Comparison of ENCODE assay signal across 14 mouse cellular contexts in the genomic region with DNA sequence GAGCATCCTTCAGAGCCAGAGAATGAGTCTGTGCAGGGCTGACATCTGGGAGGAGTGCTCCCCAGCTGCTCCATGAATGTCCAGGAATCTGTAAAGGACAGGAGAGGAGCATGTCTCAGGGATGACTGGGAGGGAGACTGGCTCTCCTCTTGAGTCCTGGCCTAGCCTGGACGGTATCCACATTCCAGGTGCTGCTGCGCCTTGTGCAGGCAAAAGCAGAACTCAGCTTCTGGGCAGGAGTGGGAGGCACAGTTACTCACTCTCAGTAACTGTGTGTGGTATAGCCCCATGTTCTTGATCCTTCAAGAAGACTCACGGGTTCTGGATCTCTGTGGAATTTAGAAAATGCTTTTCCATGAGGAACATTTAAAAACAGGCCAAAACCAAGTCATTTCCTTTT. TPM values are rescaled to one million over a fixed set of nuclear protein-coding genes. Genes with fewer than 3 reads are reported as not detected.
DNase-seq lines count a peak whose midpoint lies in the region; ATAC-seq lines count a peak whose summit lies in the region.
"Had no signal": no experiment of that assay in that cellular context is flagged by ENCODE, and none has a peak within 500 bp of the region (broad histone marks: within the 10 kb centered on the region; RNA-seq: fewer than 3 reads in every experiment).

No protein-coding gene starts in this region.

- H3K4me3 ChIP-seq in embryonic facial prominence, embryonic 13.5 days = no peak overlapping the region
- no peak overlapping the region for H3K4me3 ChIP-seq in embryonic facial prominence, embryonic 10.5 days
- H3K4me3 ChIP-seq in limb, embryonic 13.5 days = no peak overlapping the region
- H3K4me3 ChIP-seq in limb, embryonic 10.5 days = no peak overlapping the region
- no peak overlapping the region for H3K4me3 ChIP-seq in embryonic facial prominence, embryonic 14.5 days (ENCODE audit: low read depth, low read length)
- H3K4me3 ChIP-seq: heart, embryonic 12.5 days; limb, embryonic 12.5 days; lung, embryonic 15.5 days; midbrain, embryonic 10.5 days had no signal

- no peak for DNase-seq in embryonic facial prominence, embryonic 10.5 days (ENCODE audit: low spot score)
- DNase-seq in limb, embryonic 10.5 days (ENCODE audit: low spot score) = no peak
- DNase-seq in embryonic facial prominence, embryonic 14.5 days (ENCODE audit: low spot score) = no peak
- DNase-seq in adipocyte (ENCODE audit: low spot score) = no peak
- no peak for DNase-seq in adrenal gland, postnatal 10 days
- DNase-seq: adrenal gland, adult 8-10 months; spleen, adult 18-20 months had no signal

- no peak for ATAC-seq in embryonic facial prominence, embryonic 13.5 days (ENCODE audit: insufficient number of reproducible peaks, insufficient read depth, low FRiP score, low TSS enrichment, low read depth)
- ATAC-seq in limb, embryonic 13.5 days (ENCODE audit: low FRiP score, low read depth) = no peak
- 0 out of 2 replicates have a peak, but pooled peaks have one; percentile 10 for ATAC-seq in embryonic facial prominence, embryonic 14.5 days (ENCODE audit: low read depth)
- 0 out of 2 replicates have a peak, but pooled peaks have one; percentile 6 for ATAC-seq in monocyte, adult 5-6 weeks (replicated peaks; ENCODE audit: insufficient number of reproducible peaks, low FRiP score, low TSS enrichment, poor library complexity, severe bottlenecking)

- no peaks in the 10 kb centered on the region for H3K27me3 ChIP-seq in embryonic facial prominence, embryonic 13.5 days
- H3K27me3 ChIP-seq in embryonic facial prominence, embryonic 10.5 days (replicated peaks; ENCODE audit: low read depth, poor library complexity, severe bottlenecking) = no peaks in the 10 kb centered on the region
- no peaks in the 10 kb centered on the region for H3K27me3 ChIP-seq in limb, embryonic 13.5 days
- no peaks in the 10 kb centered on the region for H3K27me3 ChIP-seq in limb, embryonic 10.5 days (ENCODE audit: low read depth, poor library complexity, severe bottlenecking)
- no peaks in the 10 kb centered on the region for H3K27me3 ChIP-seq in embryonic facial prominence, embryonic 14.5 days (replicated peaks; ENCODE audit: control insufficient read depth, insufficient read depth, low read length)
- H3K27me3 ChIP-seq: heart, embryonic 12.5 days; limb, embryonic 12.5 days; lung, embryonic 15.5 days had no signal

- H3K27ac ChIP-seq in embryonic facial prominence, embryonic 13.5 days = peak overlapping the region; percentile 60; the same call in 1 of the 2 replicates
- no peak overlapping the region for H3K27ac ChIP-seq in embryonic facial prominence, embryonic 10.5 days (replicated peaks)
- peak overlapping the region; percentile 65; the same call in 1 of the 2 replicates for H3K27ac ChIP-seq in limb, embryonic 13.5 days
- H3K27ac ChIP-seq in limb, embryonic 10.5 days = no peak overlapping the region
- peak overlapping the region; percentile 81 for H3K27ac ChIP-seq in embryonic facial prominence, embryonic 14.5 days (replicated peaks; ENCODE audit: low read depth, low read length)
- H3K27ac ChIP-seq: limb, embryonic 12.5 days; midbrain, embryonic 10.5 days had no signal

- no peak overlapping the region for H3K4me2 ChIP-seq in embryonic facial prominence, embryonic 13.5 days
- H3K4me2 ChIP-seq in limb, embryonic 13.5 days (replicated peaks) = no peak overlapping the region
- no peak overlapping the region for H3K4me2 ChIP-seq in embryonic facial prominence, embryonic 14.5 days (ENCODE audit: low read depth, low read length)
- H3K4me2 ChIP-seq: heart, embryonic 12.5 days; limb, embryonic 12.5 days had no signal

- H3K36me3 ChIP-seq in embryonic facial prominence, embryonic 13.5 days = peaks cover 32% of the 10 kb centered on the region
- peaks cover 41% of the 10 kb centered on the region for H3K36me3 ChIP-seq in embryonic facial prominence, embryonic 10.5 days (replicated peaks)
- peaks cover 30% of the 10 kb centered on the region for H3K36me3 ChIP-seq in limb, embryonic 13.5 days
- H3K36me3 ChIP-seq in limb, embryonic 10.5 days = peaks cover 40% of the 10 kb centered on the region
- peaks cover 26% of the 10 kb centered on the region for H3K36me3 ChIP-seq in embryonic facial prominence, embryonic 14.5 days (ENCODE audit: control insufficient read depth, insufficient read depth, low read length)

- WGBS in embryonic facial prominence, embryonic 13.5 days = 86% methylated on average over 3 of the region's 3 CpGs
- 92% methylated on average over 3 of the region's 3 CpGs for WGBS in embryonic facial prominence, embryonic 10.5 days
- 92% methylated on average over 3 of the region's 3 CpGs for WGBS in limb, embryonic 13.5 days
- 91% methylated on average over 3 of the region's 3 CpGs for WGBS in limb, embryonic 10.5 days
- WGBS in embryonic facial prominence, embryonic 14.5 days = 80% methylated on average over 3 of the region's 3 CpGs

- H3K4me1 ChIP-seq in embryonic facial prominence, embryonic 13.5 days = peaks cover 21% of the 10 kb centered on the region
- H3K4me1 ChIP-seq in embryonic facial prominence, embryonic 10.5 days = no peaks in the 10 kb centered on the region
- peaks cover 15% of the 10 kb centered on the region for H3K4me1 ChIP-seq in limb, embryonic 13.5 days
- no peaks in the 10 kb centered on the region for H3K4me1 ChIP-seq in limb, embryonic 10.5 days
- no peaks in the 10 kb centered on the region; the same call in 1 of the 2 replicates for H3K4me1 ChIP-seq in embryonic facial prominence, embryonic 14.5 days (ENCODE audit: control insufficient read depth, insufficient read depth, low read length)
- H3K4me1 ChIP-seq: limb, embryonic 12.5 days; midbrain, embryonic 10.5 days had no signal

- no peaks in the 10 kb centered on the region for H3K9me3 ChIP-seq in embryonic facial prominence, embryonic 13.5 days
- H3K9me3 ChIP-seq in embryonic facial prominence, embryonic 10.5 days = no peaks in the 10 kb centered on the region
- H3K9me3 ChIP-seq in limb, embryonic 13.5 days = no peaks in the 10 kb centered on the region
- H3K9me3 ChIP-seq in limb, embryonic 10.5 days (replicated peaks) = no peaks in the 10 kb centered on the region
- no peaks in the 10 kb centered on the region for H3K9me3 ChIP-seq in embryonic facial prominence, embryonic 14.5 days (ENCODE audit: control insufficient read depth, low read length)
- H3K9me3 ChIP-seq: heart, embryonic 12.5 days; limb, embryonic 12.5 days; lung, embryonic 15.5 days; midbrain, embryonic 10.5 days had no signal

- H3K9ac ChIP-seq in embryonic facial prominence, embryonic 13.5 days = no peak overlapping the region
- no peak overlapping the region for H3K9ac ChIP-seq in limb, embryonic 13.5 days
- H3K9ac ChIP-seq in embryonic facial prominence, embryonic 14.5 days (ENCODE audit: low read depth, low read length) = no peak overlapping the region
- H3K9ac ChIP-seq: heart, embryonic 12.5 days; limb, embryonic 12.5 days; lung, embryonic 15.5 days had no signal

RNA-seq across cellular contexts. Expression of gene Vac14, which starts 11.7 kb away (rescaled TPM):
- polyA plus RNA-seq in embryonic facial prominence, embryonic 13.5 days (2015; fragmentation: Nextera tagmentation; extraction: Ambion mirVana) = 15.1 and 19.8 TPM in 2 replicates
- 26.2 and 27.3 TPM in 2 replicates for polyA plus RNA-seq in embryonic facial prominence, embryonic 10.5 days (2016; fragmentation: Nextera tagmentation; extraction: Ambion mirVana)
- polyA plus RNA-seq in limb, embryonic 13.5 days (2015; fragmentation: Nextera tagmentation; extraction: Ambion mirVana) = 16.7 and 17.1 TPM in 2 replicates
- polyA plus RNA-seq in limb, embryonic 10.5 days (2016; fragmentation: Nextera tagmentation; extraction: Ambion mirVana) = 30.8 and 32.3 TPM in 2 replicates
- 17.7 and 21.1 TPM in 2 replicates for polyA plus RNA-seq in embryonic facial prominence, embryonic 14.5 days (2014; fragmentation: Nextera tagmentation; extraction: Ambion mirVana)
- total RNA-seq in monocyte, adult 5-6 weeks (2017) = 19.3 to 38.3 TPM (median 24.0 TPM) in 3 replicates
- total RNA-seq in adrenal gland, postnatal 10 days (2021) = 10 to 100 TPM; 20.7 to 28.0 TPM

Comparison
In these comparisons a context has a peak if more than half of its experiments do, and no peak if none do; other contexts are left out.
1. ATAC-seq: peak in embryonic facial prominence, embryonic 14.5 days (single experiment) and monocyte, adult 5-6 weeks (single experiment); none in embryonic facial prominence, embryonic 13.5 days (single experiment) and limb, embryonic 13.5 days (single experiment).
2. H3K27ac ChIP-seq: peak in embryonic facial prominence, embryonic 13.5 days (single experiment), limb, embryonic 13.5 days (single experiment) and embryonic facial prominence, embryonic 14.5 days (single experiment); none in embryonic facial prominence, embryonic 10.5 days (single experiment) and limb, embryonic 10.5 days (single experiment).